Mouse (Mus musculus): Measurements from ENCODE around the gene Nop2. TPM values are rescaled to one million over a fixed set of nuclear protein-coding genes. Genes with fewer than 3 reads are reported as not detected.

Gene Nop2
- polyA plus RNA-seq, 1 experiment from 2014 or later: 22.6 TPM

GRCm38 (mm10) chr6:125168086-125168485 is 36.4 kb downstream of the Nop2 start:
- ATAC-seq: no peak
- WGBS: 89% methylated on average over 14 of the region's 14 CpGs
- no peak for TF ChIP-seq CTCF (IDR thresholded peaks at IDR 0.05; ENCODE audit: low read depth)
- Histone ChIP-seq H3K27me3 (replicated peaks; ENCODE audit: control insufficient read depth, insufficient read depth, low read length) (no peaks in the 10 kb centered on the region), H3K27ac (ENCODE audit: low read depth, low read length) (peak overlapping the region; percentile 92; the same call in 1 of the 2 replicates), H3K4me2 (replicated peaks; ENCODE audit: low read depth) (no peak overlapping the region), H3K9me3 (ENCODE audit: control insufficient read depth) (no peaks in the 10 kb centered on the region), H3K4me1 (replicated peaks; ENCODE audit: control insufficient read depth, insufficient read depth, low read length) (0 out of 2 replicates have a peak, but pooled peaks cover 12% of the 10 kb centered on the region), H3K9ac (ENCODE audit: low read depth, low read length) (no peak overlapping the region), H3K36me3 (ENCODE audit: control insufficient read depth, insufficient read depth) (peaks cover 54% of the 10 kb centered on the region), H3K4me3 (ENCODE audit: low read depth, low read length) (no peak overlapping the region)

GRCm38 (mm10) chr6:125170194-125170593 is 38.5 kb downstream of the Nop2 start:
- Histone ChIP-seq H3K27me3 (replicated peaks; ENCODE audit: control insufficient read depth, insufficient read depth, low read length) (no peaks in the 10 kb centered on the region), H3K27ac (ENCODE audit: low read depth, low read length) (0 out of 2 replicates have a peak overlapping the region, but pooled peaks have one; percentile 2), H3K4me3 (ENCODE audit: low read depth, low read length) (no peak overlapping the region), H3K36me3 (ENCODE audit: control insufficient read depth, insufficient read depth) (peaks cover 74% of the 10 kb centered on the region), H3K9me3 (ENCODE audit: control insufficient read depth) (no peaks in the 10 kb centered on the region), H3K4me1 (replicated peaks; ENCODE audit: control insufficient read depth, insufficient read depth, low read length) (0 out of 2 replicates have a peak, but pooled peaks cover 10% of the 10 kb centered on the region), H3K9ac (ENCODE audit: low read depth, low read length) (no peak overlapping the region), H3K4me2 (replicated peaks; ENCODE audit: low read depth) (no peak overlapping the region)
- ATAC-seq: no peak
- peak; percentile 57 for TF ChIP-seq CTCF (IDR thresholded peaks at IDR 0.05; ENCODE audit: low read depth)
- WGBS: 69% methylated on average over 6 of the region's 6 CpGs

GRCm38 (mm10) chr6:125172474-125172873 is 40.8 kb downstream of the Nop2 start:
- Histone ChIP-seq H3K36me3 (ENCODE audit: control insufficient read depth, insufficient read depth) (peaks cover 95% of the 10 kb centered on the region), H3K27me3 (replicated peaks; ENCODE audit: control insufficient read depth, insufficient read depth, low read length) (no peaks in the 10 kb centered on the region), H3K4me1 (replicated peaks; ENCODE audit: control insufficient read depth, insufficient read depth, low read length) (0 out of 2 replicates have a peak, but pooled peaks cover under 1% of the 10 kb centered on the region), H3K9me3 (ENCODE audit: control insufficient read depth) (no peaks in the 10 kb centered on the region), H3K27ac (ENCODE audit: low read depth, low read length) (no peak overlapping the region), H3K4me3 (ENCODE audit: low read depth, low read length) (no peak overlapping the region), H3K4me2 (replicated peaks; ENCODE audit: low read depth) (no peak overlapping the region), H3K9ac (ENCODE audit: low read depth, low read length) (no peak overlapping the region)
- 54% methylated on average over 2 of the region's 2 CpGs for WGBS
- ATAC-seq: no peak
- TF ChIP-seq CTCF (IDR thresholded peaks at IDR 0.05; ENCODE audit: low read depth): no peak

GRCm38 (mm10) chr6:125173256-125173655 is 41.5 kb downstream of the Nop2 start:
- ATAC-seq: no peak
- Histone ChIP-seq H3K9me3 (ENCODE audit: control insufficient read depth) (no peaks in the 10 kb centered on the region), H3K27me3 (replicated peaks; ENCODE audit: control insufficient read depth, insufficient read depth, low read length) (no peaks in the 10 kb centered on the region), H3K27ac (ENCODE audit: low read depth, low read length) (no peak overlapping the region), H3K36me3 (ENCODE audit: control insufficient read depth, insufficient read depth) (peaks cover 96% of the 10 kb centered on the region), H3K9ac (ENCODE audit: low read depth, low read length) (no peak overlapping the region), H3K4me1 (replicated peaks; ENCODE audit: control insufficient read depth, insufficient read depth, low read length) (no peaks in the 10 kb centered on the region), H3K4me2 (replicated peaks; ENCODE audit: low read depth) (no peak overlapping the region), H3K4me3 (ENCODE audit: low read depth, low read length) (no peak overlapping the region)
- no peak for TF ChIP-seq CTCF (IDR thresholded peaks at IDR 0.05; ENCODE audit: low read depth)
- 93% methylated on average over 7 of the region's 7 CpGs for WGBS

- Histone ChIP-seq H3K9ac (ENCODE audit: low read depth, low read length) (no peak overlapping the region), H3K4me1 (replicated peaks; ENCODE audit: control insufficient read depth, insufficient read depth, low read length) (no peaks in the 10 kb centered on the region), H3K36me3 (ENCODE audit: control insufficient read depth, insufficient read depth) (peaks cover 94% of the 10 kb centered on the region), H3K9me3 (ENCODE audit: control insufficient read depth) (no peaks in the 10 kb centered on the region), H3K4me2 (replicated peaks; ENCODE audit: low read depth) (no peak overlapping the region), H3K4me3 (ENCODE audit: low read depth, low read length) (no peak overlapping the region), H3K27me3 (replicated peaks; ENCODE audit: control insufficient read depth, insufficient read depth, low read length) (no peaks in the 10 kb centered on the region), H3K27ac (ENCODE audit: low read depth, low read length) (no peak overlapping the region)
- ATAC-seq: no peak
- 91% methylated on average over 5 of the region's 5 CpGs for WGBS
- no peak for TF ChIP-seq CTCF (IDR thresholded peaks at IDR 0.05; ENCODE audit: low read depth)
Observed at GRCm38 (mm10) chr6:125175469-125175868, 43.8 kb downstream of the Nop2 start.

GRCm38 (mm10) chr6:125179601-125180000 is 47.9 kb downstream of the Nop2 start:
- no peaks in the 10 kb centered on the region for H3K9me3 ChIP-seq (ENCODE audit: control insufficient read depth)
- no peak overlapping the region for H3K4me3 ChIP-seq (ENCODE audit: low read depth, low read length)
- TF ChIP-seq CTCF (IDR thresholded peaks at IDR 0.05; ENCODE audit: low read depth): no peak
- H3K4me1 ChIP-seq (replicated peaks; ENCODE audit: control insufficient read depth, insufficient read depth, low read length): no peaks in the 10 kb centered on the region
- H3K4me2 ChIP-seq (replicated peaks; ENCODE audit: low read depth): no peak overlapping the region
- peaks cover 90% of the 10 kb centered on the region for H3K36me3 ChIP-seq (ENCODE audit: control insufficient read depth, insufficient read depth)
- no peaks in the 10 kb centered on the region for H3K27me3 ChIP-seq (replicated peaks; ENCODE audit: control insufficient read depth, insufficient read depth, low read length)
- ATAC-seq: no peak
- WGBS: 90% methylated on average over 7 of the region's 7 CpGs
- H3K27ac ChIP-seq (ENCODE audit: low read depth, low read length): no peak overlapping the region
- no peak overlapping the region for H3K9ac ChIP-seq (ENCODE audit: low read depth, low read length)

- H3K4me1 ChIP-seq (replicated peaks; ENCODE audit: control insufficient read depth, insufficient read depth, low read length): no peaks in the 10 kb centered on the region
- H3K27ac ChIP-seq (ENCODE audit: low read depth, low read length): no peak overlapping the region
- no peak for TF ChIP-seq CTCF (IDR thresholded peaks at IDR 0.05; ENCODE audit: low read depth)
- H3K36me3 ChIP-seq (ENCODE audit: control insufficient read depth, insufficient read depth): peaks cover 91% of the 10 kb centered on the region
- H3K27me3 ChIP-seq (replicated peaks; ENCODE audit: control insufficient read depth, insufficient read depth, low read length): no peaks in the 10 kb centered on the region
- no peak overlapping the region for H3K4me2 ChIP-seq (replicated peaks; ENCODE audit: low read depth)
- no peak overlapping the region for H3K4me3 ChIP-seq (ENCODE audit: low read depth, low read length)
- 82% methylated on average over 5 of the region's 5 CpGs for WGBS
- ATAC-seq: no peak
- no peaks in the 10 kb centered on the region for H3K9me3 ChIP-seq (ENCODE audit: control insufficient read depth)
- H3K9ac ChIP-seq (ENCODE audit: low read depth, low read length): no peak overlapping the region
Observed at GRCm38 (mm10) chr6:125182133-125182532, 50.4 kb downstream of the Nop2 start.
